Mouse (Mus musculus): Measurements from ENCODE around the gene Furin. TPM values are rescaled to one million over a fixed set of nuclear protein-coding genes. Genes with fewer than 3 reads are reported as not detected.

The Furin gene
- polyA plus RNA-seq, 1 experiment from 2014 or later: 3.0 TPM

DNA sequence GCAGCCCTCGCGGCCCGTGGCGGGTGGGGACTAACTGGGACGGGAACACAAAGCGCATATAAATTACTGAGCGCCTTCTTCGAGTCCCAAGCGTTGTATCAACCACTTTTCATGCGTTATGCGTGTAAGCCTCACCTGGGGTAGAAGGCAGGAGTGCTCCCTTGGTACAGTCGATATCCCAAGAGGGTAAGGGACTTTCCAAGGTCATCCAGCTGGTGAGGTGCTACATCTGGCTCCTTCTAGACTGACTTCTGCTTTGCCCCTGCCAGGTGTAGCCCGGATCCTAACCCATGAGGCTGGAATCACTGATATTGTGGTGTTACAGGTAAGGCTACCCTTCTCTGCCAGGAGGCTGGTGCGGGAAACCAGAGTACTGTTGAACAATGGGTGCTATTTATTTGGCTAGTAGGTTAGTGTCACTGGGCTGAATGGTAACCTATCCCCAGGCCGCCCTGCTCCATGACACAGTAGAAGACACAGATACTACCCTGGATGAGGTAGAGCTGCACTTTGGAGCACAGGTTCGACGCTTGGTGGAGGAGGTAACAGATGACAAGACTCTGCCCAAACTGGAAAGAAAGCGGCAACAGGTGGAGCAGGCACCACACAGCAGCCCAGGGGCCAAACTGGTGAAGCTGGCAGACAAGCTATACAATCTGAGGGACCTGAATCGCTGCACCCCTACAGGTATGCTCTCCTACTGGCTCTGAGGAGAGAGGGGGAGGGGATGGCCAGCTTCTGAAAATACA is 61.8 kb downstream of the Furin start:
- Histone ChIP-seq H3K4me3 (peak overlapping the region; percentile 55), H3K36me3 (ENCODE audit: poor library complexity, severe bottlenecking) (0 out of 2 replicates have a peak, but pooled peaks cover 8% of the 10 kb centered on the region), H3K4me1 (peaks cover 39% of the 10 kb centered on the region), H3K27ac (peak overlapping the region; percentile 80), H3K27me3 (no peaks in the 10 kb centered on the region), H3K4me2 (peak overlapping the region; percentile 69), H3K9ac (peak overlapping the region; percentile 78), H3K9me3 (replicated peaks) (no peaks in the 10 kb centered on the region)
- WGBS: 25% methylated on average over 19 of the region's 19 CpGs
- peak; percentile 8; the same call in 1 of the 2 replicates for ATAC-seq

DNA sequence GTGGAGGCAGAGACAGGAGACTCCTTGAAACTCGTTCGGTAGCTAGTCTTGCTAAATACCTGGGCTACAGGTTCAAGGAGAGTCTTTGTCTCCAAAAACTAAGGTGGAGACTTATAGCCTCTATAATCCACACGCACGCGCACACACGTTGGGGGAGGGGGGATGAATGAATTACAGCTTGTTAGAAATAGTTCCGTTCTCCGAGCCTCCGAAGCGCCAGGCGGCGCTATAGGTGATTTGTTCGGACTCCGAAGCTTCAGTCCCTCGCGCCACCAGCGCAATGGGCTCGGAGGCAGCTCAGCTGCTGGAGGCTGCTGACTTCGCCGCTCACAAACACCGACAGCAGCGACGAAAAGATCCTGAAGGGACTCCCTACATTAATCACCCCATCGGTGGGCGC is 62.4 kb downstream of the Furin start, which contains the start of gene Hddc3:
TSS of gene Hddc3 (plus strand) at position 247 of the 400 bp plus-strand sequence.
- Histone ChIP-seq H3K9ac (peak within 1 kb of the TSS; percentile 78), H3K4me2 (peak within 1 kb of the TSS; percentile 69), H3K36me3 (ENCODE audit: poor library complexity, severe bottlenecking) (0 out of 2 replicates have a peak, but pooled peaks cover 8% of the 10 kb centered on the region), H3K4me3 (peak within 1 kb of the TSS; percentile 55), H3K4me1 (peaks cover 45% of the 10 kb centered on the region), H3K27me3 (no peaks in the 10 kb centered on the region), H3K9me3 (replicated peaks) (no peaks in the 10 kb centered on the region), H3K27ac (peak within 1 kb of the TSS; percentile 80)
- WGBS: 1% methylated on average over 25 of the region's 25 CpGs
- ATAC-seq: peak; percentile 46

DNA sequence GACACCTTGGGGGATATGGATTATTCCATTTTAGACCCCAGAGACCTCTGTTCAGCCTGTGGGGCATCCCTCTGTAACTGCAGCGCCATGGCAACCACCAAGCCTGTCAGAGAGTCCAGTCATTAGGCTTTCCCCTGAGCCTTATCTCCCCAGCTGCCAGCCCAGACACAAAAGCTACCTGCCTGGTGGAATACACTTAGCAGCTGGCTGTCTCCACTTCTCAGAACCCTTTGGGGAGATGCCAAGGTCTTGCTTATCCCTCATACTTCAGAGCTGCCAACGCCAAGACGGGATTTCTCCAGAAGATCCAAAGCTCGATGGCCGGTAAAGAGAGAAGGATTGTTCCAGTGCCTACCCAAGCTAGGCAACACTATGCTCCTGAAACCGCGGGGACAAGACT is 63.4 kb downstream of the Furin start:
- no peak overlapping the region for H3K4me3 ChIP-seq
- H3K4me2 ChIP-seq: no peak overlapping the region
- no peaks in the 10 kb centered on the region for H3K9me3 ChIP-seq (replicated peaks)
- H3K27ac ChIP-seq: no peak overlapping the region
- H3K27me3 ChIP-seq: no peaks in the 10 kb centered on the region
- ATAC-seq: no peak
- H3K36me3 ChIP-seq (ENCODE audit: poor library complexity, severe bottlenecking): peaks cover 13% of the 10 kb centered on the region
- peaks cover 50% of the 10 kb centered on the region for H3K4me1 ChIP-seq
- WGBS: 77% methylated on average over 7 of the region's 7 CpGs
- H3K9ac ChIP-seq: no peak overlapping the region

DNA sequence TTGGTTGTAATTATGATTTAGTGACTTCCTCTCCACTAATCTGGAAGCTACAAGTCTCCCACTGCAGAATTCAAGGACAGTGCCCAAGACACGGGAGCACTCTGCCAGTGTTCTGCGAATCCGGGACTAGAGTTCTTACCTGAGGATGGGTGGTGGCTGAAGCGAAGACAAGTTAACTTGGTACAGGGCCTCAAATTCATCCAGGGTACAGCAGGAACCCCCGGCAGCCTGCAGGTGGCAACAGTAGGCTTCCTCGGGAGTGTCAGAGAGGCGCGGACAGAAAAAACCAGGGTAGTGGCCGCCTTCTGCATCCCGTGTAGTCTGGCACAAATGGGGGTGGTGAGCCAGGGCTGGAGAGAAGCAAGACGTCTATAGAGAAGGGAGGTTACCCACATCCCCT is 64.4 kb downstream of the Furin start, which contains the start of gene Unc45a:
TSS of gene Unc45a (minus strand) at position 213 of the 400 bp plus-strand sequence.
- H3K36me3 ChIP-seq (ENCODE audit: poor library complexity, severe bottlenecking): peaks cover 20% of the 10 kb centered on the region
- H3K4me1 ChIP-seq: peaks cover 50% of the 10 kb centered on the region
- H3K4me3 ChIP-seq: peak within 1 kb of the TSS; percentile 61
- 2% methylated on average over 11 of the region's 11 CpGs for WGBS
- peak within 1 kb of the TSS; percentile 90 for H3K4me2 ChIP-seq
- H3K27me3 ChIP-seq: no peaks in the 10 kb centered on the region
- ATAC-seq: peak; percentile 40
- H3K9ac ChIP-seq: peak within 1 kb of the TSS; percentile 87
- H3K27ac ChIP-seq: peak within 1 kb of the TSS; percentile 88
- no peaks in the 10 kb centered on the region for H3K9me3 ChIP-seq (replicated peaks)

DNA sequence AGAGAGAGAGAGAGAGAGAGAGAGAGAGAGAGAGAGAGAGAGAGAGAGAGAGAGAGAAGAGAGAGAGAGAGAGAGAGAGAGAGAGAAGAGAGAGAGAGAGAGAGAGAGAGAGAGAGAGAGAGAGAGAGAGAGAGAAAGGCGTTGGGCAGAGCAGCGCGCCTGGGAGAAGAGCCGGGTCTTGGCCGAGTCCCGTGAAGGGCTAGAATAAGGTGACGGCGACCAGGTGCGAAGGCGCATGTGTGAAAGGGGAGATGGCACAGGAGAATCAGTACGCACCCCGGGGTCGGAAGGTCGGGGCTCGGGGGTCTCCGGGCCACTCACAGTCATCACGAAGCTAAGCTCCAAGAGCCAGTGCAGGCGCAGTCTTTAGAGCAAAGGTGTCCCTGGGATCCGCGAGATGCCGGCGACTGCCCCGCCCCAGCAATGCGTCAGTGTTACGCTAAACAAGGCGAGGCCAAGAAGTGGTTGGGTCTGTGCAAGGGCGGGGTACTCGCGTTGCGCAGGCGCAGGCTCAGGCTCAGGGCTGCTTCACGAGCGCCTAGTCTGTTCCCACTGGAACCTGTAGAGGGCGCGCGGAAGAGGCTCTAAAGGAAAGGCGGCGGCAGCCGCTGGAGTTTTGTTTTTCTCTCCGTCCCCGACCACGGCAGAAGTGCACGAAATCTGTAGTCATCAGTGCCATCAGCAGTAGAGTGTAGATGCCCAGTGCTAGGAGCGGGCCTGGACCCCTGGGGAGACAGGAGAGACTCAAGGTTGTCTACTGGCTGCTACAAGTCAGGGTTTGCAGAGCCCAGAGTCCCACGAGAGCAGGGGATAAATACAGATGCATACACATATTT is 65.2 kb downstream of the Furin start:
- peak overlapping the region; percentile 61 for H3K4me3 ChIP-seq
- no peaks in the 10 kb centered on the region for H3K27me3 ChIP-seq
- WGBS: under 1% methylated on average over 45 of the region's 45 CpGs
- H3K9me3 ChIP-seq (replicated peaks): no peaks in the 10 kb centered on the region
- H3K4me1 ChIP-seq: peaks cover 50% of the 10 kb centered on the region
- H3K27ac ChIP-seq: peak overlapping the region; percentile 88
- peak overlapping the region; percentile 90 for H3K4me2 ChIP-seq
- peak; percentile 98 for ATAC-seq
- peak overlapping the region; percentile 87 for H3K9ac ChIP-seq
- H3K36me3 ChIP-seq (ENCODE audit: poor library complexity, severe bottlenecking): peaks cover 24% of the 10 kb centered on the region

DNA sequence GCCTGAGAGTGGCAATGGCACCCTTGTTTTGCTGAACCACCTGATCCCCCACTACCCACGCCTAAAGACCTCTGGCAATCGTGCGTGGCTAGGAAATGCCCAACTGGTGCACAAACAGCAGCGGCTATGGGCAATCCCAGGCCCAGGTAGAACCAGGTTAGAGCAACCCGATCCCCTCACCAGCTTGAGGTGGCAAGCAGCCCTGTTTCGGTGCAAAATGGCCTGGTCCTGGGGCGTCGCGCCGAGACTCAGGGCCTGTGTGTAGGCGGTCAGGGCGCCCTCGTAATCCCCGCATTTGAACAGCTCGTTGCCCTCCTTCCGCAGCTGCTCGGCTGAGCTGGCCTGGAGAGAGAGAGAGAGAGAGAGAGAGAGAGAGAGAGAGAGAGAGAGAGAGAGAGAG is 65.9 kb downstream of the Furin start:
- Histone ChIP-seq H3K27me3 (no peaks in the 10 kb centered on the region), H3K36me3 (ENCODE audit: poor library complexity, severe bottlenecking) (peaks cover 30% of the 10 kb centered on the region), H3K27ac (peak overlapping the region; percentile 40; the same call in 1 of the 2 replicates), H3K9ac (peak overlapping the region; percentile 87), H3K4me2 (peak overlapping the region; percentile 90), H3K9me3 (replicated peaks) (no peaks in the 10 kb centered on the region), H3K4me1 (peaks cover 50% of the 10 kb centered on the region), H3K4me3 (peak overlapping the region; percentile 61)
- no peak for ATAC-seq
- 7% methylated on average over 17 of the region's 17 CpGs for WGBS

Other genes with a start within 250 kb of the Furin start
- 20.7 and 22.3 TPM in 2 replicates for gene Sema4b, start 218.6 kb downstream of the Furin start, polyA plus RNA-seq (2015; fragmentation: Nextera tagmentation; extraction: Ambion mirVana)
- 34.4 and 37.8 TPM in 2 replicates for gene Cib1, start 172.6 kb downstream of the Furin start, polyA plus RNA-seq (2015; fragmentation: Nextera tagmentation; extraction: Ambion mirVana)
- gene Gdpgp1, start 172.6 kb downstream of the Furin start, polyA plus RNA-seq (2015; fragmentation: Nextera tagmentation; extraction: Ambion mirVana): 3.3 and 3.8 TPM in 2 replicates
- 0.97 and 1.8 TPM in 2 replicates for gene Ttll13, start 159.1 kb downstream of the Furin start, polyA plus RNA-seq (2015; fragmentation: Nextera tagmentation; extraction: Ambion mirVana)
- 56.3 and 57.7 TPM in 2 replicates for gene Ngrn, start 144.2 kb downstream of the Furin start, polyA plus RNA-seq (2015; fragmentation: Nextera tagmentation; extraction: Ambion mirVana)
- gene Vps33b, start 135.8 kb downstream of the Furin start, polyA plus RNA-seq (2015; fragmentation: Nextera tagmentation; extraction: Ambion mirVana): 14.1 and 17.2 TPM in 2 replicates
- gene Prc1, start 111.0 kb downstream of the Furin start, polyA plus RNA-seq (2015; fragmentation: Nextera tagmentation; extraction: Ambion mirVana): 166 and 178 TPM in 2 replicates
- 16.2 and 18.7 TPM in 2 replicates for gene Rccd1, start 81.0 kb downstream of the Furin start, polyA plus RNA-seq (2015; fragmentation: Nextera tagmentation; extraction: Ambion mirVana)
- gene Unc45a, start 64.4 kb downstream of the Furin start, polyA plus RNA-seq (2015; fragmentation: Nextera tagmentation; extraction: Ambion mirVana): 40.8 and 46.2 TPM in 2 replicates
- 22.3 and 23.9 TPM in 2 replicates for gene Hddc3, start 62.3 kb downstream of the Furin start, polyA plus RNA-seq (2015; fragmentation: Nextera tagmentation; extraction: Ambion mirVana)
- 15.5 and 16.8 TPM in 2 replicates for gene Man2a2, start 34.1 kb downstream of the Furin start, polyA plus RNA-seq (2015; fragmentation: Nextera tagmentation; extraction: Ambion mirVana)
- 4.0 and 4.1 TPM in 2 replicates for gene Fes, start 17.5 kb downstream of the Furin start, polyA plus RNA-seq (2015; fragmentation: Nextera tagmentation; extraction: Ambion mirVana)
- 23.7 and 26.6 TPM in 2 replicates for gene Blm, start 129.7 kb upstream of the Furin start, polyA plus RNA-seq (2015; fragmentation: Nextera tagmentation; extraction: Ambion mirVana)

All from forebrain, embryonic 13.5 days (tissue).